Mouse (Mus musculus): ENCODE data around the gene Erp29. TPM values are rescaled to one million over a fixed set of nuclear protein-coding genes. Genes with fewer than 3 reads are reported as not detected.

The Erp29 gene
- total RNA-seq, 1 experiment: 339 TPM

- DNase-seq (ENCODE audit: low read depth, low spot score): no peak
- in situ Hi-C loops (cut with MboI; ENCODE audit: low sequenced_read_pairs in 2 of 2, unreplicated experiment in 2 of 2): no loop called here
- no peaks in the 10 kb centered on the region for H3K9me3 ChIP-seq (ENCODE audit: control insufficient read depth, insufficient read depth, low read depth, low read length)
- TF ChIP-seq CHD2 (IDR thresholded peaks at IDR 0.05; ENCODE audit: low read depth, low read length): no peak
- no peak for TF ChIP-seq HCFC1 (IDR thresholded peaks at IDR 0.05; ENCODE audit: borderline replicate concordance, insufficient read depth, low read length)
- H3K36me3 ChIP-seq (ENCODE audit: control insufficient read depth, insufficient read depth, low read length, poor library complexity, severe bottlenecking): peaks cover 76% of the 10 kb centered on the region
- H3K4me1 ChIP-seq (ENCODE audit: control insufficient read depth in 2 of 2, insufficient read depth in 2 of 2, low read length in 2 of 2, poor library complexity in 1 of 2): no peaks in the 10 kb centered on the region
- no peak overlapping the region for H3K9ac ChIP-seq (ENCODE audit: insufficient read depth, low read depth, low read length, poor library complexity, severe bottlenecking)
- H3K27ac ChIP-seq (ENCODE audit: insufficient read depth, low read depth, low read length, poor library complexity, severe bottlenecking): no peak overlapping the region
- H3K4me3 ChIP-seq (ENCODE audit: insufficient read depth in 1 of 2, low read depth in 1 of 2, low read length in 2 of 2, poor library complexity in 1 of 2, severe bottlenecking in 1 of 2): no peak overlapping the region
These were observed 29.0 kb downstream of the Erp29 start for GRCm38 (mm10) chr5:121423297-121423696.

- no peak overlapping the region for H3K27ac ChIP-seq (ENCODE audit: insufficient read depth, low read depth, low read length, poor library complexity, severe bottlenecking)
- in situ Hi-C loops (cut with MboI; ENCODE audit: low sequenced_read_pairs in 2 of 2, unreplicated experiment in 2 of 2): no loop called here
- H3K9ac ChIP-seq (ENCODE audit: insufficient read depth, low read depth, low read length, poor library complexity, severe bottlenecking): no peak overlapping the region
- H3K4me1 ChIP-seq (ENCODE audit: control insufficient read depth in 2 of 2, insufficient read depth in 2 of 2, low read length in 2 of 2, poor library complexity in 1 of 2): no peaks in the 10 kb centered on the region
- TF ChIP-seq ZNF384 (IDR thresholded peaks at IDR 0.05; ENCODE audit: low read depth, low read length) (no peak), CHD2 (IDR thresholded peaks at IDR 0.05; ENCODE audit: low read depth, low read length) (no peak), ZC3H11A (IDR thresholded peaks at IDR 0.05; ENCODE audit: borderline replicate concordance, low read depth, low read length) (no peak), MAFK (IDR thresholded peaks at IDR 0.05; ENCODE audit: insufficient read depth, low read depth, low read length) (no peak), HCFC1 (IDR thresholded peaks at IDR 0.05; ENCODE audit: borderline replicate concordance, insufficient read depth, low read length) (no peak)
- peaks cover 78% of the 10 kb centered on the region for H3K36me3 ChIP-seq (ENCODE audit: control insufficient read depth, insufficient read depth, low read length, poor library complexity, severe bottlenecking)
- no peak overlapping the region for H3K4me3 ChIP-seq (ENCODE audit: insufficient read depth in 1 of 2, low read depth in 1 of 2, low read length in 2 of 2, poor library complexity in 1 of 2, severe bottlenecking in 1 of 2)
- DNase-seq (ENCODE audit: low read depth, low spot score): no peak
- H3K9me3 ChIP-seq (ENCODE audit: control insufficient read depth, insufficient read depth, low read depth, low read length): no peaks in the 10 kb centered on the region
These were observed 29.5 kb downstream of the Erp29 start for GRCm38 (mm10) chr5:121422787-121423186.

- TF ChIP-seq MAFK (IDR thresholded peaks at IDR 0.05; ENCODE audit: insufficient read depth, low read depth, low read length) (no peak), ZNF384 (IDR thresholded peaks at IDR 0.05; ENCODE audit: low read depth, low read length) (no peak), ZC3H11A (IDR thresholded peaks at IDR 0.05; ENCODE audit: borderline replicate concordance, low read depth, low read length) (no peak), HCFC1 (IDR thresholded peaks at IDR 0.05; ENCODE audit: borderline replicate concordance, insufficient read depth, low read length) (no peak), CHD2 (IDR thresholded peaks at IDR 0.05; ENCODE audit: low read depth, low read length) (no peak)
- H3K9ac ChIP-seq (ENCODE audit: insufficient read depth, low read depth, low read length, poor library complexity, severe bottlenecking): no peak overlapping the region
- in situ Hi-C loops (cut with MboI; ENCODE audit: low sequenced_read_pairs in 2 of 2, unreplicated experiment in 2 of 2): no loop called here
- no peaks in the 10 kb centered on the region for H3K4me1 ChIP-seq (ENCODE audit: control insufficient read depth in 2 of 2, insufficient read depth in 2 of 2, low read length in 2 of 2, poor library complexity in 1 of 2)
- DNase-seq (ENCODE audit: low read depth, low spot score): no peak
- peaks cover 73% of the 10 kb centered on the region for H3K36me3 ChIP-seq (ENCODE audit: control insufficient read depth, insufficient read depth, low read length, poor library complexity, severe bottlenecking)
- no peak overlapping the region for H3K27ac ChIP-seq (ENCODE audit: insufficient read depth, low read depth, low read length, poor library complexity, severe bottlenecking)
- no peak overlapping the region for H3K4me3 ChIP-seq (ENCODE audit: insufficient read depth in 1 of 2, low read depth in 1 of 2, low read length in 2 of 2, poor library complexity in 1 of 2, severe bottlenecking in 1 of 2)
- H3K9me3 ChIP-seq (ENCODE audit: control insufficient read depth, insufficient read depth, low read depth, low read length): no peaks in the 10 kb centered on the region
These were observed 31.6 kb downstream of the Erp29 start for GRCm38 (mm10) chr5:121420721-121421120.

- Histone ChIP-seq H3K4me1 (ENCODE audit: control insufficient read depth in 2 of 2, insufficient read depth in 2 of 2, low read length in 2 of 2, poor library complexity in 1 of 2) (peaks cover 0 to 3% of the 10 kb centered on the region in 2 experiments; a peak in 2 of 4 replicates), H3K9ac (ENCODE audit: insufficient read depth, low read depth, low read length, poor library complexity, severe bottlenecking) (no peak overlapping the region), H3K9me3 (ENCODE audit: control insufficient read depth, insufficient read depth, low read depth, low read length) (no peaks in the 10 kb centered on the region), H3K27ac (ENCODE audit: insufficient read depth, low read depth, low read length, poor library complexity, severe bottlenecking) (no peak overlapping the region), H3K36me3 (ENCODE audit: control insufficient read depth, insufficient read depth, low read length, poor library complexity, severe bottlenecking) (peaks cover 51% of the 10 kb centered on the region), H3K4me3 (ENCODE audit: insufficient read depth in 1 of 2, low read depth in 1 of 2, low read length in 2 of 2, poor library complexity in 1 of 2, severe bottlenecking in 1 of 2) (no peak overlapping the region)
- in situ Hi-C loops (cut with MboI; ENCODE audit: low sequenced_read_pairs in 2 of 2, unreplicated experiment in 2 of 2): no loop called here
- TF ChIP-seq ZNF384 (IDR thresholded peaks at IDR 0.05; ENCODE audit: low read depth, low read length) (no peak), HCFC1 (IDR thresholded peaks at IDR 0.05; ENCODE audit: borderline replicate concordance, insufficient read depth, low read length) (no peak)
- no peak for DNase-seq (ENCODE audit: low read depth, low spot score)
These were observed 41.3 kb downstream of the Erp29 start for GRCm38 (mm10) chr5:121410975-121411374.

GRCm38 (mm10) chr5:121407856-121408255, 44.5 kb downstream of the Erp29 start:
- Histone ChIP-seq H3K9me3 (ENCODE audit: control insufficient read depth, insufficient read depth, low read depth, low read length) (no peaks in the 10 kb centered on the region), H3K36me3 (ENCODE audit: control insufficient read depth, insufficient read depth, low read length, poor library complexity, severe bottlenecking) (peaks cover 44% of the 10 kb centered on the region), H3K27ac (ENCODE audit: insufficient read depth, low read depth, low read length, poor library complexity, severe bottlenecking) (no peak overlapping the region), H3K9ac (ENCODE audit: insufficient read depth, low read depth, low read length, poor library complexity, severe bottlenecking) (no peak overlapping the region), H3K4me1 (ENCODE audit: control insufficient read depth in 2 of 2, insufficient read depth in 2 of 2, low read length in 2 of 2, poor library complexity in 1 of 2) (peaks cover 2 to 12% of the 10 kb centered on the region in 2 experiments; a peak in 2 of 4 replicates), H3K4me3 (ENCODE audit: insufficient read depth in 1 of 2, low read depth in 1 of 2, low read length in 2 of 2, poor library complexity in 1 of 2, severe bottlenecking in 1 of 2) (no peak overlapping the region)
- in situ Hi-C loops (cut with MboI; ENCODE audit: low sequenced_read_pairs in 2 of 2, unreplicated experiment in 2 of 2): no loop called here
- no peak for TF ChIP-seq ZC3H11A (IDR thresholded peaks at IDR 0.05; ENCODE audit: borderline replicate concordance, low read depth, low read length)
- TF ChIP-seq HCFC1 (IDR thresholded peaks at IDR 0.05; ENCODE audit: borderline replicate concordance, insufficient read depth, low read length): no peak
- TF ChIP-seq ZNF384 (IDR thresholded peaks at IDR 0.05; ENCODE audit: low read depth, low read length): no peak
- no peak for TF ChIP-seq CHD2 (IDR thresholded peaks at IDR 0.05; ENCODE audit: low read depth, low read length)
- TF ChIP-seq MAFK (IDR thresholded peaks at IDR 0.05; ENCODE audit: insufficient read depth, low read depth, low read length): no peak
- DNase-seq (ENCODE audit: low read depth, low spot score): no peak
